In the genomic region with DNA sequence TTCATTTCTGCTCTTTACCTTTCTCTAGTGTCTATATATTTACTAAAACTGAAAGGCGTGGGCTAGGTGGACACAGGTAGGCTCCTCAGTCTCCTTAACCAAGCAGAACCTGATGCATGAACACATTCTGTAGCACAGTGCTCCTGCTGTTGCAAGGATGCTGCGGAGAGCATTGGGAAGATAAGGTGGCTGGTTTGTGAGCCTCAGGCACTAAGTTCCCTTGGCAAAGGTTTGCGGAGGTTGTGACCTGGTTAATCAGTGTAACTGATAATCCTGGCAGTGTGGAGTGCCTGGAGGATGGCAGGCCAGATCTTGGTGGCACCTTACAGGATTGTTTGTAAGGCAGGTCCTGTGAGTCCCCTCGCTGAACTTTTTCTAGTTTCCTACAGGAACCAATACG, we compare ENCODE assay signal across 13 mouse cellular contexts. TPM values are rescaled to one million over a fixed set of nuclear protein-coding genes. Genes with fewer than 3 reads are reported as not detected.
DNase-seq lines count a peak whose midpoint lies in the region; ATAC-seq lines count a peak whose summit lies in the region.
"Had no signal": no experiment of that assay in that cellular context is flagged by ENCODE, and none has a peak within 500 bp of the region (broad histone marks: within the 10 kb centered on the region; RNA-seq: fewer than 3 reads in every experiment).

No protein-coding gene starts in this region.

- peak overlapping the region; percentile 69 for H3K4me2 ChIP-seq in embryonic facial prominence, embryonic 14.5 days (ENCODE audit: low read depth, low read length)
- H3K4me2 ChIP-seq in limb, embryonic 11.5 days (ENCODE audit: low read depth, severe bottlenecking) = no peak overlapping the region
- peak overlapping the region; percentile 76 for H3K4me2 ChIP-seq in neural tube, embryonic 15.5 days

- H3K4me1 ChIP-seq in heart, embryonic 10.5 days = peaks cover 8% of the 10 kb centered on the region; the same call in 1 of the 2 replicates
- peaks cover 4% of the 10 kb centered on the region for H3K4me1 ChIP-seq in embryonic facial prominence, embryonic 14.5 days (ENCODE audit: control insufficient read depth, insufficient read depth, low read length)
- H3K4me1 ChIP-seq in limb, embryonic 11.5 days (ENCODE audit: control insufficient read depth, insufficient read depth, low read length) = peaks cover 5% of the 10 kb centered on the region; the same call in 1 of the 2 replicates
- peaks cover 10% of the 10 kb centered on the region; the same call in 1 of the 2 replicates for H3K4me1 ChIP-seq in neural tube, embryonic 15.5 days
- H3K4me1 ChIP-seq: intestine, embryonic 15.5 days; megakaryocyte, embryonic 14.5 days had no signal

- no peak overlapping the region for H3K27ac ChIP-seq in heart, embryonic 10.5 days
- H3K27ac ChIP-seq in embryonic facial prominence, embryonic 14.5 days (replicated peaks; ENCODE audit: low read depth, low read length) = no peak overlapping the region
- no peak overlapping the region for H3K27ac ChIP-seq in limb, embryonic 11.5 days (replicated peaks; ENCODE audit: low read depth, low read length)
- peak overlapping the region; percentile 45 for H3K27ac ChIP-seq in neural tube, embryonic 15.5 days (replicated peaks)
- H3K27ac ChIP-seq: heart, adult 2 months; intestine, embryonic 15.5 days; liver, embryonic 14.5 days; stomach, embryonic 15.5 days had no signal

- 15% methylated on average over 5 of the region's 5 CpGs for WGBS in heart, embryonic 10.5 days
- 5% methylated on average over 5 of the region's 5 CpGs for WGBS in embryonic facial prominence, embryonic 14.5 days
- WGBS in limb, embryonic 11.5 days = 6% methylated on average over 5 of the region's 5 CpGs
- WGBS in neural tube, embryonic 15.5 days = 9% methylated on average over 5 of the region's 5 CpGs

- H3K4me3 ChIP-seq in heart, embryonic 10.5 days = no peak overlapping the region
- H3K4me3 ChIP-seq in embryonic facial prominence, embryonic 14.5 days (ENCODE audit: low read depth, low read length) = peak overlapping the region; percentile 43
- no peak overlapping the region for H3K4me3 ChIP-seq in limb, embryonic 11.5 days (ENCODE audit: low read depth, low read length)
- peak overlapping the region; percentile 63 for H3K4me3 ChIP-seq in neural tube, embryonic 15.5 days (replicated peaks)
- H3K4me3 ChIP-seq: heart, adult 2 months; intestine, embryonic 15.5 days; megakaryocyte, embryonic 14.5 days had no signal

- DNase-seq in heart, adult 11 months = peak; percentile 60
- no peak for DNase-seq in heart, embryonic 10.5 days (ENCODE audit: low spot score)
- DNase-seq in embryonic facial prominence, embryonic 14.5 days (ENCODE audit: low spot score) = no peak
- DNase-seq in limb, embryonic 11.5 days (ENCODE audit: low spot score) = peak; percentile 24
- no peak for DNase-seq in lung, postnatal 36 days
- DNase-seq in urinary bladder, postnatal 25 days (ENCODE audit: low spot score) = no peak
- DNase-seq: heart, adult 2 months had no signal

- no peak overlapping the region for H3K9ac ChIP-seq in embryonic facial prominence, embryonic 14.5 days (ENCODE audit: low read depth, low read length)
- no peak overlapping the region for H3K9ac ChIP-seq in limb, embryonic 11.5 days (ENCODE audit: low read length)
- peak overlapping the region; percentile 68 for H3K9ac ChIP-seq in neural tube, embryonic 15.5 days (replicated peaks)
- H3K9ac ChIP-seq: intestine, embryonic 15.5 days; liver, embryonic 14.5 days; stomach, embryonic 15.5 days had no signal

- H3K27me3 ChIP-seq in heart, embryonic 10.5 days (ENCODE audit: insufficient read depth, poor library complexity, severe bottlenecking) = peaks cover 45% of the 10 kb centered on the region
- H3K27me3 ChIP-seq in embryonic facial prominence, embryonic 14.5 days (replicated peaks; ENCODE audit: control insufficient read depth, insufficient read depth, low read length) = peaks cover 52% of the 10 kb centered on the region
- H3K27me3 ChIP-seq in limb, embryonic 11.5 days (ENCODE audit: control insufficient read depth, insufficient read depth, low read length) = peaks cover 16% of the 10 kb centered on the region
- H3K27me3 ChIP-seq in neural tube, embryonic 15.5 days (replicated peaks) = no peaks in the 10 kb centered on the region

- no peaks in the 10 kb centered on the region for H3K9me3 ChIP-seq in heart, embryonic 10.5 days
- H3K9me3 ChIP-seq in embryonic facial prominence, embryonic 14.5 days (ENCODE audit: control insufficient read depth, low read length) = no peaks in the 10 kb centered on the region
- H3K9me3 ChIP-seq in limb, embryonic 11.5 days (ENCODE audit: control insufficient read depth, low read length) = no peaks in the 10 kb centered on the region
- H3K9me3 ChIP-seq in neural tube, embryonic 15.5 days (replicated peaks) = no peaks in the 10 kb centered on the region
- H3K9me3 ChIP-seq: intestine, embryonic 15.5 days; stomach, embryonic 15.5 days had no signal

- no peak for ATAC-seq in embryonic facial prominence, embryonic 14.5 days (ENCODE audit: low read depth)
- ATAC-seq in limb, embryonic 11.5 days (ENCODE audit: insufficient number of reproducible peaks, low FRiP score, low TSS enrichment, low read depth) = no peak
- no peak for ATAC-seq in neural tube, embryonic 15.5 days (ENCODE audit: low FRiP score)
- ATAC-seq in CD4-positive, CD25-positive, alpha-beta regulatory T cell, adult 4 months = no peak
- ATAC-seq: intestine, embryonic 15.5 days had no signal

- no peaks in the 10 kb centered on the region for H3K36me3 ChIP-seq in heart, embryonic 10.5 days
- no peaks in the 10 kb centered on the region for H3K36me3 ChIP-seq in embryonic facial prominence, embryonic 14.5 days (ENCODE audit: control insufficient read depth, insufficient read depth, low read length)
- H3K36me3 ChIP-seq in limb, embryonic 11.5 days (ENCODE audit: control insufficient read depth, insufficient read depth, low read length) = no peaks in the 10 kb centered on the region
- H3K36me3 ChIP-seq in neural tube, embryonic 15.5 days = no peaks in the 10 kb centered on the region
- H3K36me3 ChIP-seq: intestine, embryonic 15.5 days; stomach, embryonic 15.5 days had no signal

RNA-seq across cellular contexts. Expression of a gene that starts 1.3 kb away (rescaled TPM):
- polyA plus RNA-seq in heart, embryonic 10.5 days (2016; fragmentation: Nextera tagmentation; extraction: Ambion mirVana) = 0.26 and 0.48 TPM in 2 replicates
- 12.8 and 13.2 TPM in 2 replicates for polyA plus RNA-seq in embryonic facial prominence, embryonic 14.5 days (2014; fragmentation: Nextera tagmentation; extraction: Ambion mirVana)
- 0.94 and 1.0 TPM in 2 replicates for polyA plus RNA-seq in limb, embryonic 11.5 days (2014; fragmentation: Nextera tagmentation; extraction: Ambion mirVana)
- 28.0 and 37.6 TPM in 2 replicates for polyA plus RNA-seq in neural tube, embryonic 15.5 days (2015; fragmentation: Nextera tagmentation; extraction: Ambion mirVana)
- polyA plus RNA-seq in CD4-positive, CD25-positive, alpha-beta regulatory T cell, adult 4 months (2017; shearing (Covaris generic)) = under 1 TPM in 1 of 2 experiments, not detected in 1; 0.42 TPM

Comparison
In these comparisons a context has a peak if more than half of its experiments do, and no peak if none do; other contexts are left out.
1. DNase-seq: peak in heart, adult 11 months (single experiment) and limb, embryonic 11.5 days (single experiment); none in heart, embryonic 10.5 days (single experiment), embryonic facial prominence, embryonic 14.5 days (single experiment), lung, postnatal 36 days (single experiment) and urinary bladder, postnatal 25 days (single experiment).
2. H3K4me3 ChIP-seq: peak in embryonic facial prominence, embryonic 14.5 days (single experiment) and neural tube, embryonic 15.5 days (single experiment); none in heart, embryonic 10.5 days (single experiment) and limb, embryonic 11.5 days (single experiment).